Mouse (Mus musculus) ES-E14 (cell line): Measurements from ENCODE around the gene Tert. TPM values are rescaled to one million over a fixed set of nuclear protein-coding genes. Genes with fewer than 3 reads are reported as not detected.

ENCODE experiments used
- DNase-seq: peaks from one replicate; pipeline ENCODE4 v3.0.0-alpha.2; 2013; ENCODE audit warnings: low read depth, low spot score
- H3K27ac ChIP-seq: 2 replicates; pipeline ENCODE4 v1.5.1; 2012; ENCODE audit warnings: low read depth, mild to moderate bottlenecking, low read length, moderate library complexity, mixed read lengths; ENCODE audit not compliant: poor library complexity, insufficient read depth, severe bottlenecking
- H3K36me3 ChIP-seq: 2 replicates; pipeline ENCODE4 v1.6.1; 2012; ENCODE audit warnings: mild to moderate bottlenecking, low read length, moderate library complexity, mixed read lengths; ENCODE audit not compliant: control insufficient read depth, poor library complexity, insufficient read depth, severe bottlenecking
- H3K4me1 ChIP-seq, 2 experiments: fragments of 150-350 bp in 1 of 2; sonication (generic) in 1 of 2; 2 replicates each; pipeline ENCODE4 v1.6.1; 2012; ENCODE audit warnings: low read length in 2 of 2, mild to moderate bottlenecking in 1 of 2, mixed read lengths in 1 of 2; ENCODE audit not compliant: control insufficient read depth in 2 of 2, insufficient read depth in 2 of 2, poor library complexity in 1 of 2
- H3K4me3 ChIP-seq, 2 experiments: fragments of 150-350 bp in 1 of 2; sonication (generic) in 1 of 2; 2 replicates each; pipeline ENCODE4 v1.5.1; 2012; ENCODE audit warnings: low read length in 2 of 2, low read depth in 1 of 2, mild to moderate bottlenecking in 1 of 2, mixed read lengths in 1 of 2; ENCODE audit not compliant: insufficient read depth in 1 of 2, poor library complexity in 1 of 2, severe bottlenecking in 1 of 2
- H3K9ac ChIP-seq: 2 replicates; pipeline ENCODE4 v1.6.1; 2012; ENCODE audit warnings: low read depth, mild to moderate bottlenecking, low read length, mixed read lengths; ENCODE audit not compliant: poor library complexity, insufficient read depth, severe bottlenecking
- H3K9me3 ChIP-seq: fragments of 150-350 bp; sonication (generic); 2 replicates; pipeline ENCODE4 v1.6.1; 2012; ENCODE audit warnings: low read depth, mild to moderate bottlenecking, low read length; ENCODE audit not compliant: control insufficient read depth, insufficient read depth
- CHD2 ChIP-seq: IDR thresholded peaks from 2 replicates; pipeline ENCODE4 v1.6.1; 2014; ENCODE audit warnings: mild to moderate bottlenecking, low read depth, low read length, inconsistent platforms
- HCFC1 ChIP-seq: IDR thresholded peaks from 2 replicates; pipeline ENCODE4 v1.6.1; 2012; ENCODE audit warnings: low read length, inconsistent platforms, borderline replicate concordance; ENCODE audit not compliant: insufficient read depth
- MAFK ChIP-seq: IDR thresholded peaks from 2 replicates; pipeline ENCODE4 v1.6.1; 2014; ENCODE audit warnings: mild to moderate bottlenecking, low read depth, low read length, inconsistent platforms; ENCODE audit not compliant: insufficient read depth
- ZC3H11A ChIP-seq: IDR thresholded peaks from 2 replicates; pipeline ENCODE4 v1.6.1; 2012; ENCODE audit warnings: low read depth, mild to moderate bottlenecking, inconsistent platforms, low read length, borderline replicate concordance
- ZNF384 ChIP-seq: IDR thresholded peaks from 2 replicates; pipeline ENCODE4 v1.6.1; 2012; ENCODE audit warnings: low read depth, low read length, inconsistent platforms
- in situ Hi-C, 2 experiments: fragments of 600-800 bp; cut with MboI; formaldehyde crosslinking; loops; one replicate each; pipeline ENCODE4 v1.15.1; 2025; ENCODE audit warnings: low sequenced_read_pairs in 2 of 2, inconsistent platforms in 1 of 2; ENCODE audit not compliant: unreplicated experiment in 2 of 2
- total RNA-seq: library from RNA; depleted of rRNA; stranded (reverse); fragments of 300-350 nt; gene quantifications from 2 replicates; pipeline ENCODE4 v1.2.3, GENCODE M21; 2012

Gene Tert
- total RNA-seq, 1 experiment: 11.7 TPM

DNA sequence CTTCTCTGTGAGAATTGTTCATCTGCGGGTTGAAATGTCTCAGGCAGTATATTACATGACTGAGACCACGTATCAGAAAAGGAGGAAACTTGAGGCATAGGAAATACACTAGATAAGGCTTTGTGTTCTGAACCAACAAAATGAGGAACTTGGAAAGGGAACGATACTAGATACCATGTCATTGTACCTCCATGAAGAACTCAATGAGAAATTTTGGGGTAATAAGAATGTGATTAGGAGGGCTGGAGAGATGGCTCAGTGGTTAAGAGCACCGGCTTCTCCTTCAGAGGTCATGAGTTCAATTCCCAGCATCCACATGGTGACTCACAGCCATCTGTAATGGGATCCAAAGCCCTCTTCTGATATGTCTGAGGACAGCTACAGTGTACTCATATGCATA, 26.5 kb upstream of the Tert start:
- no peak for DNase-seq
- in situ Hi-C loops: no loop called here
- Histone ChIP-seq H3K9me3 (no peaks in the 10 kb centered on the region), H3K27ac (no peak overlapping the region), H3K36me3 (no peaks in the 10 kb centered on the region), H3K4me3 (no peak overlapping the region), H3K9ac (no peak overlapping the region), H3K4me1 (peaks cover 4% of the 10 kb centered on the region in 2 experiments; a peak in 2 of 4 replicates)
- TF ChIP-seq ZC3H11A (no peak), ZNF384 (no peak)

DNA sequence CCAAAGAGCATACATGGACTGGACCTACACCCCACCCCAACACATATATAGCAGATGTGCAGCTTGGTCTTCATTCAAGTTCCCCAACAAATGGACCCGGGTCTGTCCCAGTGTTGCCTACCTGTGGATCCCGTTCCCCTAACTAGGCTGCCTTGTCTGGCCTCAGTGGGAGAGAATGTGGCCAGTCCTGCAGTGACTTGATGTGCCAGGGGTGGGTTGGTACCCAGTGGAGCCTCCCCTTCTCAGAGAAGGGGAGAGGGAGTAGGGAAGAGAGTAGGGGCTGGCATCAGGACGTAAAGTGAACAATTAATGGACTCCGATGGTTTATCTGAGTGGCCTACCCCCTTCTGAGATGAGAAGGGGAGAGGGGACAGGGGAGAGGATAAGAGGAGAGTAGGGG, 23.7 kb upstream of the Tert start:
- Histone ChIP-seq H3K4me1 (peaks cover 4% of the 10 kb centered on the region in 2 experiments; a peak in 2 of 4 replicates), H3K36me3 (peaks cover 5% of the 10 kb centered on the region; the same call in 1 of the 2 replicates), H3K9ac (peak overlapping the region; percentile 97), H3K9me3 (no peaks in the 10 kb centered on the region), H3K27ac (no peak overlapping the region), H3K4me3 (peak overlapping the region; percentile 83 to 89)
- TF ChIP-seq ZC3H11A (no peak), MAFK (no peak), HCFC1 (no peak), ZNF384 (no peak), CHD2 (no peak)
- DNase-seq: no peak
- in situ Hi-C loops: no loop called here

DNA sequence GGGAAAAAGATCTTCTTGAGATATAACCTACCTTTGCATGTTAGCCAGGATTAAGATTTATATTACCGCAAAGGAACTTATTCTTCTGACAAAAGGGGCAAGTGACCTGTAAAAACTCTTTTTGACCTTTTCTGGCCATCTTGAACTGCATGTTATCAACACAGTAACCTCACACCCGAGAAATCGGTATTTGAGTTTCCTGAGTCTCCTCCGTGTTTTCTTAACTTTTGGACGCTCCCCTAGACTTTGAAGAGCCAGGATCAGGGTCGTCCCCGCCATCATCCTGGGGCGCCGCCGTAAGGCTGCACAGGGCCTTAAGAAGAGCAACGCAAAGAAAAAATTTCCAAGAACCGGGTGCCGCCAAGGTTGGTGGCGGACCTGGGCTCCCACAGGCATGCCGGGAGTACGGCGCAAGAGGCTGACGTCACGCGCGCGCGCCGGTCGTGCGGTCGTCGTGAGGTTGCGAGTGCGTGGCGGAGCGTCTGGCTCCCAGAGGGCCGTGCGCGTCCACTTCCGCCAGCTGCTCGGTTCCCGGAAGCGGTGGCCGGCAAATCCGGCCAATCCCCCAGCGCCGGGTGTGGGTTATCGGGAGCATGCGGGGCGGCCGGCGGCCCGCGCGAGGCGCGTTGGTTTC, 23.1 kb upstream of the Tert start, which contains the start of gene Clptm1l:
Gene Clptm1l, plus strand, starts transcription at position 485 of the 634 bp plus-strand sequence.
- H3K9me3 ChIP-seq: no peaks in the 10 kb centered on the region
- no peak for TF ChIP-seq ZNF384
- TF ChIP-seq HCFC1: peak; percentile 86
- TF ChIP-seq ZC3H11A: 0 out of 2 replicates have a peak, but pooled peaks have one; percentile 1
- no peak for TF ChIP-seq CHD2
- no peak for TF ChIP-seq MAFK
- H3K4me3 ChIP-seq: peak within 1 kb of the TSS; percentile 83 to 89
- peak within 1 kb of the TSS; percentile 37; the same call in 1 of the 2 replicates for H3K27ac ChIP-seq
- peaks cover 8% of the 10 kb centered on the region for H3K36me3 ChIP-seq
- peak; percentile 89 for DNase-seq
- H3K4me1 ChIP-seq: peaks cover 4% of the 10 kb centered on the region in 2 experiments; a peak in 2 of 4 replicates
- in situ Hi-C loops: no loop called here
- peak within 1 kb of the TSS; percentile 97 for H3K9ac ChIP-seq

DNA sequence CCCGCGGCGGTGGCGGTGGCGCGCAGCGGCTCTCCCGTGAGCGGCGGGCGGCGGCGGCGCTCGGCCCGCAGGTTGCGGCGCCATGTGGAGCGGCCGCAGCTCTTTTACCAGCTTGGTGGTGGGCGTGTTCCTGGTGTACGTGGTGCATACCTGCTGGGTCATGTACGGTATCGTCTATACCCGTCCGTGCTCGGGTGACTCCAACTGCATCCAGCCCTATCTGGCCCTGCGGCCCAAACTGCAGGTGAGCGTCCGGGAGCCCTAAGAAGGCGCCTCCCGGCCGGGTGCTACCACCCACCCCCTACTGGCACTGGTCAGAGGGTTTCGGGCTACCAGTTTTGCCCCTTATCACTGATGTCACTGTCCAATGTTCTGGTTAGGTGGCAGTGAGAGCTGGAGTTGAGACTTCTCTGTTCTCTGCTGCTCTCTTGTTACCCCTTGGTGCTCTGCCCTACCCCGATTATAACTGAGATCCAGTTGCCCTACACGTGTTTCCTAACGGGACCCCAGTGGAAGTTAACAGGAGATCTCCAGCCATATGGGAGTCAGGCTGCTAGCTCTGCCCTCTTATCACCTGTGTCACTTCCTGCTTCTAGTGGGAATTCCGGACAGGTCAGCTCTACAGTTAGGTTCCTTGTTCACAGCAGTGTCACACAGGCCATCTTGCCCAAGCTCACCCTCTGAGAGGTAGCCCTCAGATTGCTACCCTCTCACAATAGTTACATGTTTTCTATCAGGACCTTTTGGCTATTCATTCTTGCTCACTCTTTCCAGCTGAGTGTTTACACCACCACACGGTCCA, 22.4 kb upstream of the Tert start:
- in situ Hi-C loops: no loop called here
- no peak for DNase-seq
- H3K9me3 ChIP-seq: no peaks in the 10 kb centered on the region
- H3K9ac ChIP-seq: peak overlapping the region; percentile 97
- no peak for TF ChIP-seq ZNF384
- no peak for TF ChIP-seq HCFC1
- TF ChIP-seq CHD2: no peak
- no peak for TF ChIP-seq MAFK
- TF ChIP-seq ZC3H11A: no peak
- H3K27ac ChIP-seq: 0 out of 2 replicates have a peak overlapping the region, but pooled peaks have one; percentile 29
- H3K36me3 ChIP-seq: peaks cover 14% of the 10 kb centered on the region
- H3K4me3 ChIP-seq: peak overlapping the region; percentile 83 to 89
- H3K4me1 ChIP-seq: peaks cover 4% of the 10 kb centered on the region in 2 experiments; a peak in 2 of 4 replicates
